Mouse (Mus musculus): ENCODE measurements around the gene Hs2st1. TPM values are rescaled to one million over a fixed set of nuclear protein-coding genes. Genes with fewer than 3 reads are reported as not detected.

The Hs2st1 gene
- polyA plus RNA-seq, 1 experiment, result 7.8 TPM

DNA sequence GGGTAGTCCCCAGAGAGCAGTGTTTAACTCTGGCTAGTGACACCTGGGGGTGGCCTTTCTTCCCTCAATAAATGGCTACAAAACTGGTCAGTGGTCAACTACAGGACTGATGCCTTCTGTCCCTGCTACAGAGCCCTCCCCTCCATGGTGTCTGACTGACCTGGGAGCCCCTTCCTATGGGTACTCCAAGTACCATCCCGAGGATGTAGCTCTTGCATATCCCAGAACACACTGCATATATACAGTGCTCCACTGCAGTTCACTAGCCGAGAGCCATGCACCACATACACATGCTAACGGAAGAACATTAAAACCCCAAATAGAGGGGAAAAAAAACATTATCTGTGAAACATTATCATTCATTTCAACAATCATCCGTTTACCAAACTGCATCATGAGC, 61.6 kb downstream of the Hs2st1 start:
- 97% methylated on average over 4 of the region's 4 CpGs for WGBS
- no peaks in the 10 kb centered on the region for H3K27me3 ChIP-seq (ENCODE audit: control insufficient read depth, insufficient read depth, low read length)
- H3K4me3 ChIP-seq (ENCODE audit: control insufficient read depth, insufficient read depth, low read length), result no peak overlapping the region
- no peaks in the 10 kb centered on the region for H3K36me3 ChIP-seq (ENCODE audit: control insufficient read depth, insufficient read depth, low read length)
- no peak overlapping the region for H3K27ac ChIP-seq (ENCODE audit: control insufficient read depth, insufficient read depth, low read length)
- no peak for TF ChIP-seq CTCF (IDR thresholded peaks at IDR 0.05; ENCODE audit: borderline replicate concordance, control insufficient read depth, extremely low read depth, insufficient read depth, low read length, poor library complexity)
- TF ChIP-seq POLR2A (IDR thresholded peaks at IDR 0.05; ENCODE audit: control insufficient read depth, extremely low read depth, insufficient read depth, low read length, poor library complexity), result no peak
- no peaks in the 10 kb centered on the region for H3K4me1 ChIP-seq (replicated peaks; ENCODE audit: control insufficient read depth, insufficient read depth, low read length)
- DNase-seq, result no peak

DNA sequence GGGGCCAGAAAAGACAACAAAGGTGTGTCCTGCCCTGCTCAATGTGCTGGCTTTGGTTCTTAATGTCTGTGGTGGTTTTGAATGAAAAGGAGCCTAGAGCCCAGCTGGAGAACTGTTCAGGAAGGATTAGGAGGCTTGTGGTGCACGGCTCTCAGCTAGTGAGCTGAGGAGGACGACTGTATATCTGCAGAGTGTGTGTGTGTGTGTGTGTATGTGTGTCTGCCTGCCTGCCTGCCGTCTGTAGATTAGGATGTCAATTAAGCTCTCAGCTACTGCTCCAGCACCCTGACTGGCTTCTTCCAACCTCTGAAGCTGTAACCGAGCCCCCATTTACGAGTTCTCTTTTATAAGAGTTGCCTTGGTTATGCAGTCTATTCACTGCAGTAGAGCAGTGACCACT, 62.1 kb downstream of the Hs2st1 start:
- 98% methylated on average over 5 of the region's 5 CpGs for WGBS

DNA sequence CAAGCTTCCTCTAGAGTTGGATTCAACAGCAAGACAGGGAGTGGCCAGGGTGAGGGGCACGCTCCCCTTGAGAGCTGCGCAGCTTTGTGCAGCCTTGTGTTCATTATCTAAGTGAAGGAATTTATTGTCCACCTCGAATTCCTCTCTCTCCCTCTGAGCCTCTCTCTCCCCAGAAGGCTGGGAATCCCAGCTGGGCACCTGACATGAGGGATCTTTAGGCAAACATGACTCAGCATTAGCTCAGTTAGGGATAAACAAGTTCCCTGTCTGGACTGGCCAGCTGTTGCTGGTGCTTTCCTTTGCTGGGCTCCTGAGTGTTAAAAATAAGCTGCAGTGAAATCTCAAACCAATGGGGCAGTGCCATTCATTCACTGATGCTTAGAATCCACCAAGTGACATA, 63.8 kb downstream of the Hs2st1 start:
- DNase-seq, result no peak
- no peak overlapping the region for H3K4me3 ChIP-seq (ENCODE audit: control insufficient read depth, insufficient read depth, low read length)
- 81% methylated on average over 3 of the region's 3 CpGs for WGBS
- H3K4me1 ChIP-seq (replicated peaks; ENCODE audit: control insufficient read depth, insufficient read depth, low read length), result no peaks in the 10 kb centered on the region
- H3K27ac ChIP-seq (ENCODE audit: control insufficient read depth, insufficient read depth, low read length), result no peak overlapping the region
- TF ChIP-seq POLR2A (IDR thresholded peaks at IDR 0.05; ENCODE audit: control insufficient read depth, extremely low read depth, insufficient read depth, low read length, poor library complexity) (no peak), CTCF (IDR thresholded peaks at IDR 0.05; ENCODE audit: borderline replicate concordance, control insufficient read depth, extremely low read depth, insufficient read depth, low read length, poor library complexity) (no peak)
- no peaks in the 10 kb centered on the region for H3K36me3 ChIP-seq (ENCODE audit: control insufficient read depth, insufficient read depth, low read length)
- no peaks in the 10 kb centered on the region for H3K27me3 ChIP-seq (ENCODE audit: control insufficient read depth, insufficient read depth, low read length)

More for the DNA sequence above, 62.1 kb downstream of the Hs2st1 start:
- H3K27me3 ChIP-seq (ENCODE audit: control insufficient read depth, insufficient read depth, low read length), result no peaks in the 10 kb centered on the region
- no peak overlapping the region for H3K27ac ChIP-seq (ENCODE audit: control insufficient read depth, insufficient read depth, low read length)
- DNase-seq, result no peak
- no peaks in the 10 kb centered on the region for H3K4me1 ChIP-seq (replicated peaks; ENCODE audit: control insufficient read depth, insufficient read depth, low read length)
- H3K36me3 ChIP-seq (ENCODE audit: control insufficient read depth, insufficient read depth, low read length), result no peaks in the 10 kb centered on the region
- no peak for TF ChIP-seq POLR2A (IDR thresholded peaks at IDR 0.05; ENCODE audit: control insufficient read depth, extremely low read depth, insufficient read depth, low read length, poor library complexity)
- H3K4me3 ChIP-seq (ENCODE audit: control insufficient read depth, insufficient read depth, low read length), result no peak overlapping the region

GRCm38 (mm10) chr3:144501930-144502329, 68.1 kb downstream of the Hs2st1 start:
- DNase-seq, result no peak
- no peaks in the 10 kb centered on the region for H3K4me1 ChIP-seq (replicated peaks; ENCODE audit: control insufficient read depth, insufficient read depth, low read length)
- 90% methylated on average over 7 of the region's 7 CpGs for WGBS
- H3K36me3 ChIP-seq (ENCODE audit: control insufficient read depth, insufficient read depth, low read length), result no peaks in the 10 kb centered on the region
- no peak overlapping the region for H3K27ac ChIP-seq (ENCODE audit: control insufficient read depth, insufficient read depth, low read length)
- no peak overlapping the region for H3K4me3 ChIP-seq (ENCODE audit: control insufficient read depth, insufficient read depth, low read length)
- TF ChIP-seq POLR2A (IDR thresholded peaks at IDR 0.05; ENCODE audit: control insufficient read depth, extremely low read depth, insufficient read depth, low read length, poor library complexity), result no peak
- no peak for TF ChIP-seq CTCF (IDR thresholded peaks at IDR 0.05; ENCODE audit: borderline replicate concordance, control insufficient read depth, extremely low read depth, insufficient read depth, low read length, poor library complexity)
- H3K27me3 ChIP-seq (ENCODE audit: control insufficient read depth, insufficient read depth, low read length), result no peaks in the 10 kb centered on the region

GRCm38 (mm10) chr3:144496762-144497161, 73.2 kb downstream of the Hs2st1 start:
- H3K4me3 ChIP-seq (ENCODE audit: control insufficient read depth, insufficient read depth, low read length), result no peak overlapping the region
- no peak for DNase-seq
- 95% methylated on average over 5 of the region's 5 CpGs for WGBS
- H3K27ac ChIP-seq (ENCODE audit: control insufficient read depth, insufficient read depth, low read length), result no peak overlapping the region
- H3K36me3 ChIP-seq (ENCODE audit: control insufficient read depth, insufficient read depth, low read length), result no peaks in the 10 kb centered on the region
- no peaks in the 10 kb centered on the region for H3K27me3 ChIP-seq (ENCODE audit: control insufficient read depth, insufficient read depth, low read length)
- TF ChIP-seq CTCF (IDR thresholded peaks at IDR 0.05; ENCODE audit: borderline replicate concordance, control insufficient read depth, extremely low read depth, insufficient read depth, low read length, poor library complexity), result no peak
- TF ChIP-seq POLR2A (IDR thresholded peaks at IDR 0.05; ENCODE audit: control insufficient read depth, extremely low read depth, insufficient read depth, low read length, poor library complexity), result no peak
- H3K4me1 ChIP-seq (replicated peaks; ENCODE audit: control insufficient read depth, insufficient read depth, low read length), result no peaks in the 10 kb centered on the region

- Histone ChIP-seq H3K36me3 (ENCODE audit: control insufficient read depth, insufficient read depth, low read length) (no peaks in the 10 kb centered on the region), H3K4me3 (ENCODE audit: control insufficient read depth, insufficient read depth, low read length) (no peak overlapping the region), H3K4me1 (replicated peaks; ENCODE audit: control insufficient read depth, insufficient read depth, low read length) (no peaks in the 10 kb centered on the region), H3K27me3 (ENCODE audit: control insufficient read depth, insufficient read depth, low read length) (no peaks in the 10 kb centered on the region), H3K27ac (ENCODE audit: control insufficient read depth, insufficient read depth, low read length) (no peak overlapping the region)
- TF ChIP-seq CTCF (IDR thresholded peaks at IDR 0.05; ENCODE audit: borderline replicate concordance, control insufficient read depth, extremely low read depth, insufficient read depth, low read length, poor library complexity) (no peak), POLR2A (IDR thresholded peaks at IDR 0.05; ENCODE audit: control insufficient read depth, extremely low read depth, insufficient read depth, low read length, poor library complexity) (no peak)
- 89% methylated on average over 5 of the region's 5 CpGs for WGBS
- no peak for DNase-seq
These were observed 75.1 kb downstream of the Hs2st1 start for GRCm38 (mm10) chr3:144494838-144495237.

DNA sequence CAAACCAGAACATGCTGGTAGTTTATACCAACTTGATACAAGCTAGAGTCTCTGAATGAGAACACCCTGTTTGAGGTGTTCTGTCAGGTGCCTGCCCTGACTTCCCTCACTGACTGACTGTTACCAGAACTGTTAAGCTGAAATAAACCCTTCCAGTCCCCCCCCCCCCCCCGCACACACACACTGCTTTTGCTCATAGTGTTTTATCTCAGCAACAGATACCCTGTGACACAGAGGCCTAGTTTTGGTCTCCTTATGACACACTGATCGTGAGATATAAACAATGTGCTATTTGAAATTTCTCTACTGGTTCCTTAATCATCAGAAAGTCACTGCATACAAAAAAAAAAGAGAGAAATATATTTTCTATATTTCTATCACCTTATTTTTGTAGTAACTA, 81.2 kb downstream of the Hs2st1 start:
- no peaks in the 10 kb centered on the region for H3K36me3 ChIP-seq (ENCODE audit: control insufficient read depth, insufficient read depth, low read length)
- H3K4me1 ChIP-seq (replicated peaks; ENCODE audit: control insufficient read depth, insufficient read depth, low read length), result no peaks in the 10 kb centered on the region
- WGBS, result 95% methylated on average over 2 of the region's 2 CpGs
- no peak overlapping the region for H3K27ac ChIP-seq (ENCODE audit: control insufficient read depth, insufficient read depth, low read length)
- TF ChIP-seq POLR2A (IDR thresholded peaks at IDR 0.05; ENCODE audit: control insufficient read depth, extremely low read depth, insufficient read depth, low read length, poor library complexity), result no peak
- TF ChIP-seq CTCF (IDR thresholded peaks at IDR 0.05; ENCODE audit: borderline replicate concordance, control insufficient read depth, extremely low read depth, insufficient read depth, low read length, poor library complexity), result no peak
- no peak overlapping the region for H3K4me3 ChIP-seq (ENCODE audit: control insufficient read depth, insufficient read depth, low read length)
- no peaks in the 10 kb centered on the region for H3K27me3 ChIP-seq (ENCODE audit: control insufficient read depth, insufficient read depth, low read length)
- no peak for DNase-seq
